Mouse (Mus musculus) heart, embryonic 13.5 days (tissue): Measurements from ENCODE around the gene Acsbg2. TPM values are rescaled to one million over a fixed set of nuclear protein-coding genes. Genes with fewer than 3 reads are reported as not detected.

Experiments
- ATAC-seq: fragments of 200-750 bp; cut with Nextera tagmentation; 2 replicates; pipeline ENCODE4 v1.8.0; 2017; ENCODE audit warnings: moderate TSS enrichment; ENCODE audit not compliant: insufficient number of reproducible peaks, low FRiP score, low TSS enrichment; ENCODE audit errors: extremely low read depth
- H3K27ac ChIP-seq: fragments of 300-500 bp; sonication (generic); replicated peaks from 2 replicates; pipeline ENCODE4 v1.5.1; 2015; ENCODE audit warnings: moderate library complexity, mild to moderate bottlenecking, inconsistent platforms
- H3K27me3 ChIP-seq: fragments of 300-500 bp; sonication (generic); replicated peaks from 2 replicates; pipeline ENCODE4 v1.6.1; 2015; ENCODE audit warnings: mild to moderate bottlenecking, inconsistent platforms
- H3K36me3 ChIP-seq: fragments of 300-500 bp; sonication (generic); 2 replicates; pipeline ENCODE4 v1.6.1; 2015; ENCODE audit warnings: mild to moderate bottlenecking, inconsistent platforms
- H3K4me1 ChIP-seq: fragments of 300-500 bp; sonication (generic); 2 replicates; pipeline ENCODE4 v1.6.1; 2015; ENCODE audit warnings: inconsistent platforms
- H3K4me2 ChIP-seq: fragments of 300-500 bp; sonication (generic); 2 replicates; pipeline ENCODE4 v1.6.1; 2015; ENCODE audit warnings: inconsistent platforms, mild to moderate bottlenecking, moderate library complexity
- H3K4me3 ChIP-seq: fragments of 300-500 bp; sonication (generic); 2 replicates; pipeline ENCODE4 v1.5.1; 2015; ENCODE audit warnings: moderate library complexity, mild to moderate bottlenecking, inconsistent platforms
- H3K9ac ChIP-seq: fragments of 300-500 bp; sonication (generic); 2 replicates; pipeline ENCODE4 v1.6.1; 2015; ENCODE audit warnings: inconsistent platforms, mild to moderate bottlenecking, moderate library complexity
- H3K9me3 ChIP-seq: fragments of 300-500 bp; sonication (generic); 2 replicates; pipeline ENCODE4 v1.6.1; 2016; ENCODE audit warnings: inconsistent platforms
- WGBS: fragments of 180-500 bp; shearing (Covaris S2); methylation state at CpG from one replicate; pipeline ENCODE4 v1.1.7; 2015; ENCODE audit warnings: mixed read lengths; 5-methylcytosine and 5-hydroxymethylcytosine counted together
- polyA plus RNA-seq: library from polyadenylated mRNA; unstranded; fragments of >200 nt; fragmentation: Nextera tagmentation; extraction: Ambion mirVana; gene quantifications from 2 replicates; pipeline ENCODE4 v1.2.1, GENCODE M21; 2015

Gene Acsbg2
- polyA plus RNA-seq, 1 experiment from 2014 or later, result not detected

DNA sequence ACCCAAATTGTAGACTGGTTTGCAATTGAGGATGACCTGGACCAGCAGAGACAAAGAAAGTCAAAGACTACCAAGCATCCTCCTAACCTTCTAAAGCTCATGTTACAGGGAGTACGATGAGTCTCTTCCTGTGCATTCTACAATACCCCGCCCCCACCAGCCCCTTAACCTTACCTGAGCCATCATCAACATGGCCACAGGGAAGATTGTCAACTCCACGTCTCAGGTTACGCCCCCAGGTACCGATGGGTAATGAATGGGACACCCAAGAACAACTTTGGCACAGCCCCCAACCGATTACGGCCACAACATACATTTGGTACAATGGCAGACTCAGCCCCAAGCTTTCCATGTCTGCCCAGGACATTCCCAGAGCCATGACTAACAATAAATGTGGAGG, 33.7 kb downstream of the Acsbg2 start:
- ATAC-seq, result no peak
- Histone ChIP-seq H3K4me1 (no peaks in the 10 kb centered on the region), H3K27me3 (peaks cover 31% of the 10 kb centered on the region), H3K9me3 (no peaks in the 10 kb centered on the region), H3K4me2 (no peak overlapping the region), H3K27ac (no peak overlapping the region), H3K36me3 (no peaks in the 10 kb centered on the region), H3K9ac (no peak overlapping the region), H3K4me3 (no peak overlapping the region)
- 78% methylated on average over 7 of the region's 7 CpGs for WGBS

DNA sequence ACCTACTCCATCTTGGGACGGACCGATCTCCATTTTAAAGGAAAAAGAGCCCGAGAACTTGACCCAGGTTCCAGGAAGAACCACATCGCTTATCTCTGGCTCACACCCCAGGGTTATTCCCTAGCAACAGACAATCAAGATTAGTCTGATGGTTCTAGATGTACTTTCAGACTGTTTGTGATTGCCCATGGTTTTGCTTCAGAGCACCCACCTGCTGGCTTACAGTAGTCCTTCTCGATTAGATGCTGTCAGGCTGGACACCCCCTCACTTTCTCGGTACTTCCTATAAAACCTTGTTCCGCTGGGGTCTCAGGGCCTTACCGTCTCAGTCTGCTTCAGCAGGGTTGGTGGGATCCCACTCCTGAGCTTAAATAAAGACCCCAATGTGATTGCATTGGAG, 37.9 kb downstream of the Acsbg2 start:
- 80% methylated on average over 8 of the region's 8 CpGs for WGBS
- Histone ChIP-seq H3K27ac (no peak overlapping the region), H3K4me1 (peaks cover 4% of the 10 kb centered on the region; the same call in 1 of the 2 replicates), H3K36me3 (no peaks in the 10 kb centered on the region), H3K4me3 (no peak overlapping the region), H3K9ac (no peak overlapping the region), H3K9me3 (no peaks in the 10 kb centered on the region), H3K27me3 (peaks cover 41% of the 10 kb centered on the region), H3K4me2 (no peak overlapping the region)
- no peak for ATAC-seq

DNA sequence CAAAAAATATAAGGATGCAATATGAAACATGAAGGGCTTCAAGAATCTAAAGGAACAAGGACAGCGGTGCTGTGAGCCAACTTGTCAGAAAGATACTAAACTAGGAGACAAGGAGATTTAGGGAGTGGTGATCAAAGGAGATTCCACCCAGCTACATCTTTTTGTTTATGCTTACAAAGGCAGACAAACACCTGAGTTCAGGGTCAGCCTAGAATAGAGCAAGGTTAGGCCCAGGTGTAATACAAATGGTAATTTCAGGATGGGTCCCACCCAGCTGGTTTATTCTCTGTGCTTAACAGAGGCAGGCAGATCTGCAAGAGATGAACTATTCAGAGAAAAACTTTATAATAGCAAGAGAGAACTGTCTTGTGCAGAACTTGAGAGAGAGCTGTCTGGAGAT, 40.9 kb downstream of the Acsbg2 start:
- Histone ChIP-seq H3K27me3 (peaks cover 43% of the 10 kb centered on the region), H3K36me3 (no peaks in the 10 kb centered on the region), H3K9me3 (no peaks in the 10 kb centered on the region), H3K4me2 (no peak overlapping the region), H3K4me1 (peaks cover 16% of the 10 kb centered on the region), H3K4me3 (no peak overlapping the region), H3K9ac (no peak overlapping the region), H3K27ac (no peak overlapping the region)
- no peak for ATAC-seq
- 90% methylated on average over 1 of the region's 1 CpGs for WGBS

DNA sequence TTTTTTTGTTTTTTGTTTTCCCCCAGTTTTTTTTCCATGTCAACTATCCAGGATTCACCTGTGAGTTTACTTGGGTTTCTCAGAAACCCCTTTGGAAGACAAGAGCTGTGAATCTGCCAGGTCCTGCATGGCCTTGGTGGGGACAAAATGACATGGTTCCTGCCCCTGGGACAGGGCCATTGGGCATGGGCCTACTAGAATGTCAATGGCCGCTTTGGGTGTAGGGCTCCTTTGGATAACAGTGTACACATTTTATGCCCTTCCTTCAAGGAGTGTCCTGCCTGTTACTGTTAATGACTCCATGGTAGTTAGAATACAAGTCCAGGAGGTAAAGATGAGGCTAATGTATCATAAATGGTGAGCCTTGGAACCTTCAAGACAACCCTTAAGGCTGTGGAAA, 41.3 kb downstream of the Acsbg2 start:
- Histone ChIP-seq H3K9me3 (no peaks in the 10 kb centered on the region), H3K27ac (no peak overlapping the region), H3K36me3 (no peaks in the 10 kb centered on the region), H3K4me2 (no peak overlapping the region), H3K9ac (no peak overlapping the region), H3K4me1 (peaks cover 16% of the 10 kb centered on the region), H3K27me3 (peaks cover 44% of the 10 kb centered on the region), H3K4me3 (no peak overlapping the region)
- no peak for ATAC-seq
- WGBS, result 72% methylated on average over 1 of the region's 1 CpGs

DNA sequence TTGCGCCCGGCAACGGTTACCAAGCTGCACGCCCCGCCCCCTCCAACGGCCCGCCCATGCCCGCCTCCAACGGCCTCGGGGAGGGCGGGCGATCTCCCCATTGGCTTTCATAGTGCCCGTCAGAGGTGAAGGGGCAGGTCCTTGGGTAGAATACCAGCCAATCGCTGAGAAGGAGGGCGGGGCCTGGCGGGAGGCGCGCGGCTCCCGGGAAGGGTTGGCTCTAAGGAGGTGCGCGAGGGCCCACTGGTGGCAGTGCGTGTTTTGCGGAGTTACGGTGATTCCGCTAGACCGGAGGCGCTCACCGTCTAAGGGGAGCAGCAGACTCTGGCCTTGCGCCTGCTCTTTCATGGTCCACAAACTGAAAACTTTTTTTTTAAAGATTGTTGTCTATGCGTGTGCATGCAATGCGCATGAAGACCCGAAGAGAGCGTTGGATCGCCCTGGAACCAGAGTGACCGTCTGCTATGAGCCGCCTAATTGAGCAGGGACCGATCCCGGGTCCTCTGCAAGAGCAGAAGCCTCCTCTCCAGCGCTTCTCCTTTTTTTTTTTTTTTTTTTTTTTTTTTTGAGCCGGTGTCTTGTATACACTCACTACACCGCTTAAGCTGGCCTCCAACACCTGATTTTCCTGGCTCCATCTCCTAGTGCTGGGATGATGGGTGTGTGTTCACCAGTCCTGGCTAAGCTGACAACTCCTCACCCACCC, 43.0 kb downstream of the Acsbg2 start:
- peak; percentile 98 for ATAC-seq
- peaks cover 21% of the 10 kb centered on the region for H3K4me1 ChIP-seq
- peak overlapping the region; percentile 97 for H3K4me2 ChIP-seq
- H3K36me3 ChIP-seq, result no peaks in the 10 kb centered on the region
- H3K9ac ChIP-seq, result peak overlapping the region; percentile 66
- peak overlapping the region; percentile 75 for H3K4me3 ChIP-seq
- H3K27ac ChIP-seq, result no peak overlapping the region
- under 1% methylated on average over 41 of the region's 42 CpGs for WGBS
- H3K9me3 ChIP-seq, result no peaks in the 10 kb centered on the region
- peaks cover 31% of the 10 kb centered on the region; the same call in 1 of the 2 replicates for H3K27me3 ChIP-seq

DNA sequence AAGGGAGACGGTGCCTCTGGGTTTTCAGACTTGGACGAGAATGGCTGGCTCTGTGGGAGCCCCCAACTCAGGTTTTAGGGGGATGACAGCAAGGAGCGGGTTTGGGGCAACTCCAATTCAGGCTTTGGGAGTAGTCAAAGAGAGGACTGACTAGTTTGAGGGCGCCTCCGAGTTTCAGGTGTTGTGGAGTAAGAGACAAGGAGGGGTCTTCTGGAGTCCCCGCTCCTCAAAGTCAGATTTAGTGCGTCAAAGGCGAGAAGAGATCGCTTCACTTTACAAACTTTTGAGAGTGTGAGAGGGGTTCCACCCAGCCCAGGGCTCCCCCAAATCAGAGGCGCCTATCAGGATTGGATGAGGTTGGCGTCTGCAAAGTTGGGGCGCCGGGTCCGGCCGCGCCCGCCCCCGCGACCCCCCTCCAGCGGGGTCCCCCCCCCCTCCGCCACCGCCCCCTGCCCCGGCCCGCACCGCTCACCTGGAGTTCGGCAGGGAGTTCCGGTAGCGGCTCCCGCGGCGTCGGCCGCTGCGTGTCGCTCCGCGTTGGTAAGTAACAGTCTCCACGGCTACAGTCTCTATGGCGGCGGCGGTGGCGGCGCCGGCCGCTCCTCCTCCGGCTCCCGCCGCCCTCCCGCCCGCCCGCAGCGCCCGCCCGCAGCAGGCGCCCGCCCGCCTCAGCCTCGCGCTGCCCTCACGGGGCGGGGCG, 43.7 kb downstream of the Acsbg2 start, which contains the start of gene Rfx2:
TSS of gene Rfx2 (minus strand) at position 603 of the 700 bp plus-strand sequence.
- H3K9ac ChIP-seq, result peak within 1 kb of the TSS; percentile 84
- H3K27ac ChIP-seq, result no peak within 1 kb of the TSS; the same call in 1 of the 2 replicates
- under 1% methylated on average over 48 of the region's 62 CpGs for WGBS
- H3K4me2 ChIP-seq, result peak within 1 kb of the TSS; percentile 97
- H3K27me3 ChIP-seq, result peaks cover 30% of the 10 kb centered on the region; the same call in 1 of the 2 replicates
- no peaks in the 10 kb centered on the region for H3K9me3 ChIP-seq
- no peak; the same call in 1 of the 2 replicates for ATAC-seq
- H3K36me3 ChIP-seq, result no peaks in the 10 kb centered on the region
- peaks cover 21% of the 10 kb centered on the region for H3K4me1 ChIP-seq
- H3K4me3 ChIP-seq, result peak within 1 kb of the TSS; percentile 75

DNA sequence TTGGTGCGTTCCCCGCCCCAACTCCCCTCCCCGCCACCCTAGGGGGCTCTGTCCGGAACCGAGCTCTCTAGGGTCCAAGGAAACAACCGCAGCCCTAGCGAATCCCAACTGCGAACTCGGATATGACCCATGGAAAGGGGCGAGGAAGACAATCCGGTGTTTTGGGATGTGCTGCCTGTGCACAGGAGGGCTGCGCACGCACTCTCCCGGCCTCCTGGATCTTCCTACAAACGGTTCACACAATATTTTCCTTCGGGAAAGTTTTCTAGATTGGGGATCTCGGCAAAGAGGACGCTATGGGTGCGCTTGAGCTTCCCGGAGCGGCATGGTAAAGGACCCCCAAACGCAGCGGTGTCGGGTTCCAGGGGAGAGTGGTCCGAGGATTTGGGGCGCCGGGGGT, 44.5 kb downstream of the Acsbg2 start:
- Histone ChIP-seq H3K4me2 (peak overlapping the region; percentile 97), H3K9me3 (no peaks in the 10 kb centered on the region), H3K4me3 (peak overlapping the region; percentile 75), H3K27ac (no peak overlapping the region), H3K27me3 (peaks cover 30% of the 10 kb centered on the region; the same call in 1 of the 2 replicates), H3K9ac (peak overlapping the region; percentile 84), H3K36me3 (no peaks in the 10 kb centered on the region), H3K4me1 (peaks cover 21% of the 10 kb centered on the region)
- no peak for ATAC-seq
- WGBS, result 1% methylated on average over 27 of the region's 27 CpGs

DNA sequence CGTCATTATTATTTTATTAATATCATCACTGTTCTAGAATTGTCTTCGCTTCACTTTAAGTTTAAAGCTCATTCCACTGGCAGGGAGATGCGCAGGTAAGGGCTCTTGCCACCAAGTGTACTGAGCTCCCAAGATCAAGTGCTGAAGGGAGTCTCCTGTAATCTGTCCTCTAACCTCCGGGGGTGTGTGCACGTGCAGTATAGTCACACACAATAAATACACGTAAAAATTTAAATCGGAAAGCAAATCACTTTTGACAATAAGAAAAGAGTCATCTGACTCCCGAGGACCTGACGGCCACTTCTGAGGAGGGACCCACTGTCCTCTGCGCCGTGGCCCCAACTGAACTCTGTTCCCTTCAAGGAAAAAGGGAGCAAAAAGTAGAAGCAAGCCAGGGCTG, 45.1 kb downstream of the Acsbg2 start:
- no peak for ATAC-seq
- 40% methylated on average over 11 of the region's 11 CpGs for WGBS
- peak overlapping the region; percentile 97 for H3K4me2 ChIP-seq
- peaks cover 30% of the 10 kb centered on the region; the same call in 1 of the 2 replicates for H3K27me3 ChIP-seq
- H3K36me3 ChIP-seq, result no peaks in the 10 kb centered on the region
- H3K9me3 ChIP-seq, result no peaks in the 10 kb centered on the region
- peaks cover 21% of the 10 kb centered on the region for H3K4me1 ChIP-seq
- H3K9ac ChIP-seq, result peak overlapping the region; percentile 84
- no peak overlapping the region for H3K27ac ChIP-seq
- peak overlapping the region; percentile 75 for H3K4me3 ChIP-seq

DNA sequence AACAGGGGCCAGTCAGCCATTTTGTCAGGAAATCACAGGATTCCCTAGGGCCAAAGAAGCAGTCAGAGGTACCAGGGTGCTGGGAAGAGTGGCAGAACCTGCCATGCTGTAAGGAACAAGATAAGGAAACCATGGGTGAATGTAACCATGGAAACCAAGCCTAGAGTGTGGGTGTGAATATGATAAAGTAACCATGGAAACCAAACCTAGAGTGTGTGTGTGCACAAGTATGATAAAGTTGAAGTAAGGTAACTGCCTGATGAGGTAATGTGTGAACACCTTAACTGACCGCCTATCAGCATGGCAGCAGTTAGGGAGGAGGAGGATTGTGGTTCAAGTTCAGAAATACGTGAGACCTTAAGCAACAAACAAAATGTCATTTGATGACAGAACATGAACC, 47.5 kb downstream of the Acsbg2 start:
- Histone ChIP-seq H3K27me3 (peaks cover 20% of the 10 kb centered on the region; the same call in 1 of the 2 replicates), H3K4me2 (no peak overlapping the region), H3K9ac (no peak overlapping the region), H3K4me1 (peaks cover 20% of the 10 kb centered on the region), H3K36me3 (no peaks in the 10 kb centered on the region), H3K9me3 (no peaks in the 10 kb centered on the region), H3K27ac (no peak overlapping the region), H3K4me3 (no peak overlapping the region)
- no peak for ATAC-seq
- WGBS, result 79% methylated on average over 2 of the region's 2 CpGs

DNA sequence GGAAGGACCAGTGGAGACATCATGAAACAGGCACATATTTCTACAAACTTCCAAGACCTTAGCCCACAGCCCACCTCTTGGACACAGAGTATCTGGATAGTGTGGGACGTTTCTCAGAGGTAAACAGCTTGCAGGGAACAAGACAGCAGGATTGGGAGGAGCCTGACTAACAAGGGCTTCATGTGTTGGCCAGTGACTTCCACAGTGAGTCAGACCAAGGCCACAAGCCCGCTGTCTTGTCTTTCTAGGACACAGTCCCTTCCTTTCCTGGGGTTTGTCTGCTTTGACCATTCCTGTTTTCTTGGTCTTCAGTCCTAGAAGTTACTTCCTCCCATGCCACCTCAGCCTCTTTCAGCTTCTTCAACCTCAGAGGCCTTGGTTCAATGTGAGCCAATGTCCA, 50.9 kb downstream of the Acsbg2 start:
- no peak for ATAC-seq
- no peak overlapping the region for H3K4me3 ChIP-seq
- H3K27ac ChIP-seq, result no peak overlapping the region
- no peaks in the 10 kb centered on the region for H3K36me3 ChIP-seq
- peaks cover 18% of the 10 kb centered on the region for H3K4me1 ChIP-seq
- 60% methylated on average over 2 of the region's 2 CpGs for WGBS
- H3K9me3 ChIP-seq, result no peaks in the 10 kb centered on the region
- no peak overlapping the region for H3K4me2 ChIP-seq
- H3K9ac ChIP-seq, result no peak overlapping the region
- peaks cover 7% of the 10 kb centered on the region; the same call in 1 of the 2 replicates for H3K27me3 ChIP-seq

DNA sequence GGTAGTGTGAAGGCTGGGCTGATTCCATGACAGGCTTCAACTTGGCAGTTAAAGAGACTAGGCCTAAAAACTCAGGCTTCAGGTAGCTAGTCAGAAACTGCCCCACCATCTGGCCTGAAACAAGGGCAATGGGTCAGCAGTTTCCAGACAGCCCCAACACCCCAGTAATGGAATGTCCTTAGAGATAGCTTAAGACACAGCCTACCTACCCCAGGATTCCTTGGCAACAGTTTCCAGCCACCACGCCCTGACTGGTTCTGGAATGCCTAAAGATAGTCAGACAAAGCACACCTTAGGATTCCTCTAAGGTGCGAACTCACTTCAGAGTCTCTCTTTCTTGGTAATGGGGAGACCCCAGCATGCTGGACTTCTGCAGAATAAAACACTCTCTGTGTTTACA, 51.9 kb downstream of the Acsbg2 start:
- 73% methylated on average over 2 of the region's 2 CpGs for WGBS
- no peak overlapping the region for H3K27ac ChIP-seq
- H3K4me3 ChIP-seq, result no peak overlapping the region
- H3K9me3 ChIP-seq, result no peaks in the 10 kb centered on the region
- no peak overlapping the region for H3K4me2 ChIP-seq
- no peak overlapping the region for H3K9ac ChIP-seq
- peaks cover 18% of the 10 kb centered on the region for H3K4me1 ChIP-seq
- no peaks in the 10 kb centered on the region for H3K27me3 ChIP-seq
- no peak for ATAC-seq
- H3K36me3 ChIP-seq, result no peaks in the 10 kb centered on the region
